Mouse (Mus musculus) adrenal gland, postnatal 4 days (tissue): ENCODE measurements around the gene Phf1. TPM values are rescaled to one million over a fixed set of nuclear protein-coding genes. Genes with fewer than 3 reads are reported as not detected.

ENCODE experiments used
- DNase-seq, 2 experiments: peaks; one replicate each; pipeline ENCODE4 v3.0.0; 2021 to 2022; ENCODE audit warnings: low spot score in 2 of 2, mixed read lengths in 2 of 2
- total RNA-seq, 2 experiments: library from RNA; stranded (reverse); gene quantifications; 2 replicates each; pipeline ENCODE4 v1.2.3; 2021

The Phf1 gene
- total RNA-seq, 2 experiments from 2014 or later, result 32.0 to 33.4 TPM

GRCm38 (mm10) chr17:26950560-26951288 is 17.9 kb downstream of the Phf1 start:
- no peak for DNase-seq

- peak in 1 of 2 experiments; percentile 67 for DNase-seq
These were observed 18.6 kb downstream of the Phf1 start for GRCm38 (mm10) chr17:26951406-26951805.

GRCm38 (mm10) chr17:26951952-26952877 is 19.4 kb downstream of the Phf1 start:
- DNase-seq, result no peak

GRCm38 (mm10) chr17:26953201-26953600 is 20.3 kb downstream of the Phf1 start:
- DNase-seq, result no peak

GRCm38 (mm10) chr17:26953726-26954125 is 20.9 kb downstream of the Phf1 start:
- no peak for DNase-seq

GRCm38 (mm10) chr17:26956309-26956708 is 23.5 kb downstream of the Phf1 start:
- DNase-seq, result no peak

- DNase-seq, result no peak
These were observed 24.0 kb downstream of the Phf1 start for GRCm38 (mm10) chr17:26956895-26957294.

- no peak for DNase-seq
These were observed 25.0 kb downstream of the Phf1 start for GRCm38 (mm10) chr17:26957872-26958271.

- no peak for DNase-seq
These were observed 26.0 kb downstream of the Phf1 start for GRCm38 (mm10) chr17:26958880-26959279.

- no peak for DNase-seq
These were observed 27.0 kb downstream of the Phf1 start for GRCm38 (mm10) chr17:26959815-26960214.

GRCm38 (mm10) chr17:26961572-26962240 is 28.9 kb downstream of the Phf1 start:
- no peak for DNase-seq

- no peak for DNase-seq
These were observed 34.1 kb downstream of the Phf1 start for GRCm38 (mm10) chr17:26966993-26967392.

GRCm38 (mm10) chr17:26967477-26967876 is 34.6 kb downstream of the Phf1 start:
- DNase-seq, result no peak

- DNase-seq, result no peak
These were observed 35.4 kb downstream of the Phf1 start for GRCm38 (mm10) chr17:26968200-26968611.

GRCm38 (mm10) chr17:26969257-26969656 is 36.4 kb downstream of the Phf1 start:
- DNase-seq, result no peak

- DNase-seq, result no peak
These were observed 37.4 kb downstream of the Phf1 start for GRCm38 (mm10) chr17:26970221-26970620.

GRCm38 (mm10) chr17:26971247-26971905 is 38.5 kb downstream of the Phf1 start:
- DNase-seq, result no peak

GRCm38 (mm10) chr17:26972107-26972506 is 39.3 kb downstream of the Phf1 start:
- DNase-seq, result no peak

- peak; percentile 92 to 93 for DNase-seq
These were observed 40.1 kb downstream of the Phf1 start, which contains the start of gene Zbtb9 for GRCm38 (mm10) chr17:26972703-26973574. TSS of gene Zbtb9 (plus strand) at chr17:26973167.

- no peak for DNase-seq
These were observed 41.7 kb downstream of the Phf1 start for GRCm38 (mm10) chr17:26974547-26974946.
